Mouse (Mus musculus): ENCODE results near the gene Mcmbp. TPM values are rescaled to one million over a fixed set of nuclear protein-coding genes. Genes with fewer than 3 reads are reported as not detected.

Gene Mcmbp
- 13.4 TPM for polyA plus RNA-seq (2014; fragmentation: Illumina TruSeq; extraction: RNeasy Lipid Tissue Mini Kit (QIAGEN cat#74804); ENCODE audit: low read depth, low replicate concordance)

DNA sequence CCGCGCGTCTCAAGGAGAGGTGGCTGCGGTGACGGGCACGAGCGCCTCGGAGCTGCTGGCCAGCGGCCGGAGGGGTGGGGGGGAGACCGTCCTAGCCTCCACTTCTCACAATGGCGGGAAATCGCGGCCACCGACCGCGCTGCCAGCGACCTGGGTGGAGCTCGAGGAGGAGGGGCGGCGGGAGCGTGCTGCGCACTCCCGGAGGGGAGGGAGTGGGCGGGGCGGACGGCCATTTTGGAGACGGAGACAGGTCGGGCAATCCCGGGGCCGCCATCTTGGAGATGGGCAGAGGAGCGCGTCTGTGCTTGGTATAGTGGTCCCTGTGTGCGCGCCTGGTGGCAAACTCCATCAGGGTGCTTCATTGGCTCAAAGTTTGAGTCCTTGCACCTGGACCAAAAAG, at the start of gene Mcmbp:
Gene Mcmbp, minus strand, starts transcription at position 162 of the 400 bp plus-strand sequence.

DNA sequence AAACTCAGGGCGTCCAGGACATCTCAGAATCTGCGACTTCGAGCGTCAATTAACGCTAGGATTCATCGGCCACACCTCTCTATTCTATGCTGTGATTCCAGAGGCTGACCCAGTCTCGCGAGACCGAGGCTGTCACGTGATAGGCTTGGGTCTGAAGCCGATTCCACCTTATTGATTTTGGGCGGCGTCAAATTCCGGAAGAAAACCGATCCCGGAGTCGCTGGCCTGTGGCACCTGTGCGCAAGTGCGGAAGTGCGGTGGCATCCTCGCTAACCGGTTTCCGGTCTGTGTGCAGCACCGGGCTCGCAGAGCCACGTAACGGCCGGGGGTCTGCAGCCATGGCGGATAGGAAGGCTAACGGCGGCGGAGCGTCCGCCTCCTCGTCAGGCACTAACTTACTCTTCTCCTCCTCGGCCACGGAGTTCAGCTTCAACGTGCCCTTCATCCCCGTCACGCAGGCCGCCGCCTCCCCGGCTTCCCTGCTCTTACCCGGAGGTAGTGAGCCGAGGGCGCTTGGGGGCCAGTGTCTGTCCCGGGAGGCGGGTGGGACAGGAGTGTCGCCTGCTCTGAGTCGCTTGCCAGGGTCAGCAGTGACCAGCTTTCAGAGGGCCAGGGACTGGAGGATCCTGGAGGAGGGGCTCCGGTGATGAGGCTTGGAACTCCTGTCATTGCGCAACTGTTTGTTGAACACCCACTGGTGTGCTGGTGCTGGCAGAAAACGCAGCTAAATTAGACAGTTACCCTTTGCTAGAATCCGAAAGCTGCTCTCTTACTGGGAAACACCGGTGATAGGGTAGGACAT, 4.6 kb upstream of the Mcmbp start, which contains the start of gene Sec23ip:
Gene Sec23ip, plus strand, starts transcription at position 260 of the 802 bp plus-strand sequence.

Other genes starting within 250 kb of the Mcmbp start
- 8.6 TPM for gene Bag3, start 216.9 kb downstream of the Mcmbp start, polyA plus RNA-seq (2014; fragmentation: Illumina TruSeq; extraction: RNeasy Lipid Tissue Mini Kit (QIAGEN cat#74804); ENCODE audit: low read depth, low replicate concordance)
- gene Inpp5f, start 129.2 kb downstream of the Mcmbp start, polyA plus RNA-seq (2014; fragmentation: Illumina TruSeq; extraction: RNeasy Lipid Tissue Mini Kit (QIAGEN cat#74804); ENCODE audit: low read depth, low replicate concordance): 28.6 TPM
- gene Sec23ip, start 4.4 kb upstream of the Mcmbp start, polyA plus RNA-seq (2014; fragmentation: Illumina TruSeq; extraction: RNeasy Lipid Tissue Mini Kit (QIAGEN cat#74804); ENCODE audit: low read depth, low replicate concordance): 14.8 TPM

All from liver, adult 10 weeks (tissue).